Mouse (Mus musculus) megakaryocyte, embryonic 14.5 days (primary cell): ENCODE results near the gene Lnx2.

Source experiments
- FLI1 ChIP-seq: IDR thresholded peaks from 2 replicates; pipeline ENCODE4 v1.6.1; 2012; ENCODE audit warnings: low read length, inconsistent platforms, mixed read lengths
- GATA1 ChIP-seq: IDR thresholded peaks from 3 replicates; pipeline ENCODE4 v1.6.1; 2012; ENCODE audit warnings: mixed read lengths, low read length, inconsistent platforms, borderline replicate concordance

DNA sequence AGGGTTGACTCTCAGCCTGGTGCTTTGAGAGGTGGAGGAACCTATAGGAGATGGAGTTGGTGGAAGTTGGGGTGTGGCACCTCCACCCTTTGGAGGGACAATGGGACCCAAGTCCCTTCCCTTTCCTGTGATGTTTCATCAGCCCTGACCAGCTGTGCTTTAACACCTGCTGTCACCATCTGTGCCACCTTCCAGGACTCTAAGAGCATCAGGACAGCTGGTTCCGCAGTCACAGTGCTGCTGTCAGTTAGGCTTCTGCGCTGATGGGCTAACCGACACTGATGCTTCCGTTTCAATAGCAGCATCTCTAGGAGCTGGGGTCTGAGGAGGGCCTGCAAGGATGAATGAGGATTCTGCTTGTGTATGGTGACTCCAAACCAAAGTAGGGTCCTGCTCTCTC, 20.2 kb upstream of the Lnx2 start:
- TF ChIP-seq FLI1 (no peak), GATA1 (no peak)
